In genomic region chr2:14725437-14725836, GRCm38 (mm10) we compare ENCODE assay signal across 30 mouse cellular contexts.
"Had no signal": no experiment of that assay in that cellular context is flagged by ENCODE, and none has a peak within 500 bp of the region (broad histone marks: within the 10 kb centered on the region; RNA-seq: fewer than 3 reads in every experiment).

No protein-coding gene starts in this region.

- H3K36me3 ChIP-seq: embryonic facial prominence, embryonic 10.5 days; embryonic facial prominence, embryonic 12.5 days; embryonic facial prominence, embryonic 13.5 days; embryonic facial prominence, embryonic 15.5 days; forebrain, embryonic 12.5 days; forebrain, embryonic 15.5 days had no signal

- H3K4me1 ChIP-seq: embryonic facial prominence, embryonic 10.5 days; embryonic facial prominence, embryonic 12.5 days; embryonic facial prominence, embryonic 13.5 days; embryonic facial prominence, embryonic 15.5 days; forebrain, embryonic 10.5 days; forebrain, embryonic 12.5 days; forebrain, embryonic 13.5 days; forebrain, embryonic 15.5 days; heart, embryonic 10.5 days had no signal

- ATAC-seq: forebrain, embryonic 13.5 days; forebrain, embryonic 14.5 days; forebrain, embryonic 15.5 days; forebrain, embryonic 16.5 days; forebrain, postnatal 0 days had no signal

- H3K9me3 ChIP-seq: embryonic facial prominence, embryonic 10.5 days; embryonic facial prominence, embryonic 12.5 days; embryonic facial prominence, embryonic 13.5 days; embryonic facial prominence, embryonic 15.5 days; forebrain, embryonic 10.5 days; forebrain, embryonic 12.5 days; forebrain, embryonic 13.5 days; forebrain, embryonic 15.5 days; heart, embryonic 10.5 days had no signal

- H3K9ac ChIP-seq: embryonic facial prominence, embryonic 12.5 days; embryonic facial prominence, embryonic 13.5 days; embryonic facial prominence, embryonic 15.5 days; forebrain, embryonic 12.5 days; forebrain, embryonic 13.5 days; forebrain, embryonic 15.5 days; forebrain, postnatal 0 days had no signal

- DNase-seq: cerebellum, adult 2 months; cerebellum, adult 8-10 months; cerebellum, adult 9-10 months; cerebellum, adult 9-11 months; cerebellum, postnatal 10 days; cerebellum, postnatal 14 days; cerebellum, postnatal 25 days; cerebellum, postnatal 36 days; embryo, embryonic 11 days; forebrain, postnatal 0 days; gastrocnemius, adult 2 months; gastrocnemius, postnatal 10 days; gastrocnemius, postnatal 14 days; gastrocnemius, postnatal 25 days; gastrocnemius, postnatal 36 days; heart, adult 18-20 months; heart, adult 2 months had no signal

- H3K27me3 ChIP-seq: embryonic facial prominence, embryonic 12.5 days; embryonic facial prominence, embryonic 13.5 days; embryonic facial prominence, embryonic 15.5 days; forebrain, embryonic 12.5 days; forebrain, embryonic 13.5 days; forebrain, embryonic 15.5 days had no signal

- H3K4me3 ChIP-seq: embryonic facial prominence, embryonic 10.5 days; embryonic facial prominence, embryonic 12.5 days; embryonic facial prominence, embryonic 13.5 days; embryonic facial prominence, embryonic 15.5 days; erythroblast, embryonic 14.5 days; forebrain, embryonic 10.5 days; forebrain, embryonic 12.5 days; forebrain, embryonic 13.5 days; forebrain, embryonic 15.5 days; gastrocnemius, adult 2 months; heart, adult 2 months; heart, embryonic 10.5 days had no signal

- H3K4me2 ChIP-seq: embryonic facial prominence, embryonic 12.5 days; embryonic facial prominence, embryonic 13.5 days; embryonic facial prominence, embryonic 15.5 days; forebrain, embryonic 12.5 days; forebrain, embryonic 13.5 days; forebrain, embryonic 15.5 days; heart, embryonic 11.5 days had no signal

- H3K27ac ChIP-seq: embryonic facial prominence, embryonic 10.5 days; embryonic facial prominence, embryonic 12.5 days; embryonic facial prominence, embryonic 13.5 days; embryonic facial prominence, embryonic 15.5 days; forebrain, embryonic 10.5 days; forebrain, embryonic 12.5 days; forebrain, embryonic 13.5 days; forebrain, embryonic 15.5 days; gastrocnemius, adult 2 months; heart, adult 2 months; heart, embryonic 10.5 days had no signal
